ENCODE assay signal across 1 mouse cellular context in the genomic region with DNA sequence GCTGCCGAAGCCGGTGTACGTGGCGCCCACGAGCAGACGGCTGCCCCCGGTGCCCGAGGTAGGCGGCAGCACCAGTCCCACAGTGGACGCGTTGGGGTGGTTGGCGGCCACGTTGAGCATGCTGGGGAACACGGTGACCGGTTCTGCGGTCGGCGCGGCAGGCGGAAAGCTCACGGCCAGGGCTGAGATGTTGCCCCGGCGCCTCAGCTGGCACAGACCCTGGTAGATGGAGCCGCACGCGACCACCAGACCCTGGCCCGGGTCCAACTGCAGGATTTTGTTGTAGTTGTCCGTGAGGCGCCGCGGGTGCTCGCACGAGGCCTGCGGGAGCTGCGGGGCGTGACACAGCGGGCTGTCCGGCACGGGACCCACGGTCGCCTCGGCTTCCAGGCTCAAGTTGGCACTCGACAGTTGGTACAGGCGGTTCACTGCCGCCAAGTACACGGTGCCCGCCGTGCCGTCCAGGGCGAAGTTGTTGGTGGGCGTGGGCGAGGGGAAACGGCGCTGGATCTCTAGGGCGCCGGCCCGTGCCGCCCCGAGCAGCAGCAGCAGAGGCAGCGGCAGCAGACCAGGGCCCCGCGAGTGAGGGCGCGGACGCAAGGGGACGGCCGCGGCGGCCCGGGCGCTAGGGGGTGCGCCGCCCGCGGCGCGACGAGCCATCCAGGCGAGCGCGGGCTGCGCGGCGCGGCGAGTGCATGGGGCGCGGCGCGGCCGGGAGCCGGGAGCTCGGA.
TF ChIP-seq lines count a peak whose summit lies in the region.

No protein-coding gene starts in this region.

TF ChIP-seq in MEL, 35 proteins besides CTCF, POLR2A, EP300 and RAD21 (continued from another document):
- no peak for TF ChIP-seq MAZ (IDR thresholded peaks at IDR 0.05; ENCODE audit: low read depth, low read length)
- no peak for TF ChIP-seq ELF1 (IDR thresholded peaks at IDR 0.05; ENCODE audit: low read depth, low read length)
- TF ChIP-seq CHD1 (IDR thresholded peaks at IDR 0.05; ENCODE audit: low read depth, low read length): no peak
- no peak for TF ChIP-seq TCF12 (IDR thresholded peaks at IDR 0.05; ENCODE audit: low read depth, low read length)
- TF ChIP-seq GATA1 (IDR thresholded peaks at IDR 0.05; ENCODE audit: low read depth, low read length): no peak
- no peak for TF ChIP-seq SIN3A (IDR thresholded peaks at IDR 0.05; ENCODE audit: low read length)
